Mouse (Mus musculus): ENCODE results near the gene Klrb1. TPM values are rescaled to one million over a fixed set of nuclear protein-coding genes. Genes with fewer than 3 reads are reported as not detected.
"Not testable (repeated sequence)": the region's sequence is repeated elsewhere in the genome, so short reads cannot be mapped to it uniquely, and the experiment has no call there.

Gene Klrb1
- polyA plus RNA-seq (2012; ENCODE audit: insufficient read depth, low replicate concordance): not detected in 2 replicates

GRCm38 (mm10) chr6:128722959-128723358, at the start of gene Klrb1:
TSS of gene Klrb1 (minus strand) at chr6:128723059.
- H3K4me1 ChIP-seq: no peaks in the 10 kb centered on the region
- no peaks in the 10 kb centered on the region for H3K36me3 ChIP-seq (replicated peaks; ENCODE audit: low read length)
- no peak within 1 kb of the TSS for H3K4me3 ChIP-seq (replicated peaks)
- no peak for TF ChIP-seq GATA1 (IDR thresholded peaks at IDR 0.05; ENCODE audit: borderline replicate concordance, low read length)
- no peak for TF ChIP-seq FLI1 (IDR thresholded peaks at IDR 0.05; ENCODE audit: low read length)
- no peaks in the 10 kb centered on the region for H3K27me3 ChIP-seq (replicated peaks)
- no peaks in the 10 kb centered on the region for H3K9me3 ChIP-seq

- Histone ChIP-seq H3K4me3 (replicated peaks) (no peak overlapping the region), H3K36me3 (replicated peaks; ENCODE audit: low read length) (no peaks in the 10 kb centered on the region), H3K4me1 (peaks cover 19% of the 10 kb centered on the region), H3K27me3 (replicated peaks) (no peaks in the 10 kb centered on the region), H3K9me3 (peaks cover 20% of the 10 kb centered on the region)
- TF ChIP-seq GATA1 (IDR thresholded peaks at IDR 0.05; ENCODE audit: borderline replicate concordance, low read length) (no peak), FLI1 (IDR thresholded peaks at IDR 0.05; ENCODE audit: low read length) (no peak)
Observed at GRCm38 (mm10) chr6:128769481-128770253, 46.8 kb upstream of the Klrb1 start.

- no peaks in the 10 kb centered on the region for H3K36me3 ChIP-seq (replicated peaks; ENCODE audit: low read length)
- TF ChIP-seq FLI1 (IDR thresholded peaks at IDR 0.05; ENCODE audit: low read length): no peak
- no peak for TF ChIP-seq GATA1 (IDR thresholded peaks at IDR 0.05; ENCODE audit: borderline replicate concordance, low read length)
Observed at GRCm38 (mm10) chr6:128768047-128768446, 45.2 kb upstream of the Klrb1 start.

GRCm38 (mm10) chr6:128766486-128767254, 43.8 kb upstream of the Klrb1 start:
- Histone ChIP-seq H3K4me3 (replicated peaks) (peak overlapping the region; percentile 46), H3K4me1 (peaks cover 32% of the 10 kb centered on the region)
- H3K27me3 ChIP-seq (replicated peaks): not testable (repeated sequence)

More at GRCm38 (mm10) chr6:128768047-128768446, 45.2 kb upstream of the Klrb1 start:
- Histone ChIP-seq H3K4me1 (peaks cover 30% of the 10 kb centered on the region), H3K27me3 (replicated peaks) (no peaks in the 10 kb centered on the region), H3K9me3 (peaks cover 4% of the 10 kb centered on the region), H3K4me3 (replicated peaks) (no peak overlapping the region)

GRCm38 (mm10) chr6:128765211-128765610, 42.4 kb upstream of the Klrb1 start:
- no peak overlapping the region for H3K4me3 ChIP-seq (replicated peaks)
- H3K36me3 ChIP-seq (replicated peaks; ENCODE audit: low read length): no peaks in the 10 kb centered on the region
- H3K4me1 ChIP-seq: peaks cover 37% of the 10 kb centered on the region
- no peak for TF ChIP-seq FLI1 (IDR thresholded peaks at IDR 0.05; ENCODE audit: low read length)
- no peak for TF ChIP-seq GATA1 (IDR thresholded peaks at IDR 0.05; ENCODE audit: borderline replicate concordance, low read length)
- H3K9me3 ChIP-seq: no peaks in the 10 kb centered on the region
- H3K27me3 ChIP-seq (replicated peaks): no peaks in the 10 kb centered on the region

More at GRCm38 (mm10) chr6:128766486-128767254, 43.8 kb upstream of the Klrb1 start:
- not testable (repeated sequence) for H3K9me3 ChIP-seq; H3K36me3 ChIP-seq (replicated peaks; ENCODE audit: low read length)

GRCm38 (mm10) chr6:128764598-128764997, 41.7 kb upstream of the Klrb1 start:
- H3K4me3 ChIP-seq (replicated peaks): peak overlapping the region; percentile 94
- no peak for TF ChIP-seq FLI1 (IDR thresholded peaks at IDR 0.05; ENCODE audit: low read length)
- TF ChIP-seq GATA1 (IDR thresholded peaks at IDR 0.05; ENCODE audit: borderline replicate concordance, low read length): no peak
- H3K9me3 ChIP-seq: no peaks in the 10 kb centered on the region
- H3K4me1 ChIP-seq: peaks cover 37% of the 10 kb centered on the region
- no peaks in the 10 kb centered on the region for H3K27me3 ChIP-seq (replicated peaks)
- no peaks in the 10 kb centered on the region for H3K36me3 ChIP-seq (replicated peaks; ENCODE audit: low read length)

- no peaks in the 10 kb centered on the region for H3K27me3 ChIP-seq (replicated peaks)
- no peaks in the 10 kb centered on the region for H3K36me3 ChIP-seq (replicated peaks; ENCODE audit: low read length)
- peaks cover 40% of the 10 kb centered on the region for H3K4me1 ChIP-seq
- H3K9me3 ChIP-seq: no peaks in the 10 kb centered on the region
- H3K4me3 ChIP-seq (replicated peaks): peak overlapping the region; percentile 94
- TF ChIP-seq GATA1 (IDR thresholded peaks at IDR 0.05; ENCODE audit: borderline replicate concordance, low read length) (no peak), FLI1 (IDR thresholded peaks at IDR 0.05; ENCODE audit: low read length) (no peak)
Observed at GRCm38 (mm10) chr6:128763736-128764523, 41.1 kb upstream of the Klrb1 start.

- peak overlapping the region; percentile 94 for H3K4me3 ChIP-seq (replicated peaks)
Observed at GRCm38 (mm10) chr6:128762892-128763670, 40.2 kb upstream of the Klrb1 start.

GRCm38 (mm10) chr6:128761144-128761540, 38.3 kb upstream of the Klrb1 start:
- Histone ChIP-seq H3K4me3 (replicated peaks) (peak overlapping the region; percentile 89), H3K36me3 (replicated peaks; ENCODE audit: low read length) (no peaks in the 10 kb centered on the region), H3K9me3 (no peaks in the 10 kb centered on the region), H3K4me1 (peaks cover 30% of the 10 kb centered on the region), H3K27me3 (replicated peaks) (no peaks in the 10 kb centered on the region)
- no peak for TF ChIP-seq GATA1 (IDR thresholded peaks at IDR 0.05; ENCODE audit: borderline replicate concordance, low read length)
- no peak for TF ChIP-seq FLI1 (IDR thresholded peaks at IDR 0.05; ENCODE audit: low read length)

More at GRCm38 (mm10) chr6:128762892-128763670, 40.2 kb upstream of the Klrb1 start:
- H3K4me1 ChIP-seq: peaks cover 40% of the 10 kb centered on the region
- not testable (repeated sequence) for H3K36me3 ChIP-seq (replicated peaks; ENCODE audit: low read length); H3K9me3 ChIP-seq; H3K27me3 ChIP-seq (replicated peaks)

- not testable (repeated sequence) for H3K36me3 ChIP-seq (replicated peaks; ENCODE audit: low read length); H3K9me3 ChIP-seq; H3K27me3 ChIP-seq (replicated peaks)
- H3K4me3 ChIP-seq (replicated peaks): peak overlapping the region; percentile 93
- H3K4me1 ChIP-seq: peaks cover 30% of the 10 kb centered on the region
Observed at GRCm38 (mm10) chr6:128760416-128761143, 37.7 kb upstream of the Klrb1 start.

- Histone ChIP-seq H3K4me1 (peaks cover 25% of the 10 kb centered on the region), H3K4me3 (replicated peaks) (peak overlapping the region; percentile 92)
- H3K27me3 ChIP-seq (replicated peaks); H3K9me3 ChIP-seq; H3K36me3 ChIP-seq (replicated peaks; ENCODE audit: low read length): not testable (repeated sequence)
Observed at GRCm38 (mm10) chr6:128760016-128760415, 37.2 kb upstream of the Klrb1 start.
